Mouse (Mus musculus): ENCODE results near the gene Zfp286. TPM values are rescaled to one million over a fixed set of nuclear protein-coding genes. Genes with fewer than 3 reads are reported as not detected.

The Zfp286 gene
- total RNA-seq (2015) = 6.2 and 7.2 TPM in 2 replicates
- total RNA-seq (2017) = 5.6 and 7.1 TPM in 2 replicates

DNA sequence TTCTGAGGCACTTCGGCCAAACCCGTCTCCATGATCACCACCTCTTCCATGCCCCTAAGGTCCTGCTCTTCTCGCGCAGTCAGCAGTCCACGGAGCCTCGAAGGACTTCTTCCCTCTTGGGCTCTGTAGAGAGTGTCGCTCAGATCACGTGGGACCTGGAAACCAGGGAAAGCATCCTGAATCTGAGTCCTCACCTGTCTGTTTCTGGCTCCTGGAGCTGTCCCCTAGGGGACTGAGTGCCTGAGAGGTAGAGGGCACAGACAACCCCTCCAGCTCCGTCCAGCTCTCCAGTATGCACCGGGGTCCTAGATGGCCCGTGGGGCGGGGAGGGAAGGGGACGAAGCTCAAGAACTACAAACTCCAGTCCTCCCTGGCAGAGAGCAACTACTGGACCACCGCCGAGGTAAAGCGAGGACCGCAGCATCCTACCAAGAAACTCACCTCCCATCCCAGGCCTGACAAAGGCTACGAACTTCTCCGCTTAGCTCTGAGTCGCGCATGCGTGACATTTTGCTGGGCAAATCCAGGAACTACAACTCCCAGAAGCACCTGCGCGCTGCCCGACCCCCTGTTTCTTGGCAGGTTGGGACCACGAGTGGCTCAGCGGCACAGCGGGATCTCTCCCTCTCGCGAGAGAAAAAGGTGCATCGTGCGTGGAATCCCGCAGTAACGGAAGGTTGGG is at the start of gene Zfp286:
TSS of gene Zfp286 (minus strand) at position 528 of the 682 bp plus-strand sequence.
- ATAC-seq (replicated peaks; ENCODE audit: poor library complexity) = peak; percentile 99

DNA sequence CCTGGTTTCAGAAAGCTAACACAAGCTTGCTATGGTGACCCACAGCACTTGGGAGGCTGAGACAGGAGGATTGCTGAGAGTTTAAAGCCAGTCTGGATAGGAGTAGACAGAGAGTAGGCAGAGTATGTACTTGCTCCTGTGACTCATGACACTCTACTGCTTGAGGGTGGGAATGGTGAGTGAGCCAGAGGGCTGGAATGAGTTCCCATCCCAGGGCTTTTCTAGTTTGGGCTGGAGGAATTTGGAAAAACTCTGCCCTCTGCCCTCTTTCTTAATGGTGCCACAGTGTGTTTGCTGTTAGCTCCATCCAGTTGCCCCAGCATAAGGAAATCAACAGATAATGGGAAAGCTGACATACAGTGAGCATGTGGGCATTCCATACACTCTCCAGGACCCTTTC is 42.6 kb upstream of the Zfp286 start:
- no peak for ATAC-seq (replicated peaks; ENCODE audit: poor library complexity)

DNA sequence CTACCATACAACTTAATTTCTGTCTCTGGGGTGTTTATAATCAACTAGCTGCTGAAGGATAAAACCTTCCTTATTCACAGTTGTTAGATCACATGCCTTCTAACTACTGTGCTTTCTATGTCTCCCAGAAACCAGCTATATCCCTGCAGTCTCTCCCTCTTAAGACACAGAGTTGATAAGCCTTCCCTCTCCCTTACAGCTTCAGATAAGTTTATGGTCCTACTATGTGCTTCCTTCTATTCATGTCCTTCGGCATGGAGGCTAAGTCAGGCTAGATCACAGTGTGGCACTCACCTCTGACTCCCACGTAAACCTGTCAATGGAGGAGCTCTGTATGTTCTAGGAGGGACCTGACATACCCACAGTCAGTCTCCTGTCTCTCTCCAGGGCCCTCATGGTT is 41.1 kb upstream of the Zfp286 start:
- ATAC-seq (replicated peaks; ENCODE audit: poor library complexity) = no peak

DNA sequence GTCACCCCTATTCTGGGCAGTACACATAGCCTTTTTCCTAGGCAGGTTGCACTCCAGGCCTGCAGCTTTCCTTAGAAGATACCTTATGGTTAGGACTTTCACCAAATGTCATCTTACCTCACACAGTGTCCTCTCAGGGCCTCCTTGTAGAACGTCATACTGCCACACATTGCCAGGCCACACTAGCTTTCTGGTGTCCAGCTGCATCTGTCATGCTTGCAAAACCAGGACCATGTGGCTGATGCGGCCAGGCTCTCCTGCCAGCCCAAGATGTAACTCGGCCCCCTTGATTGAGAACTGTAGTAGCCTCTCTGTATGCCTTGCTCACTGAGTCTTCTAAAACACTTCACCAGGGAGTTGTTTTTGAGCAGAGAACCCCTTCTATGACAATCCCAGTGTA is 38.6 kb upstream of the Zfp286 start:
- ATAC-seq (replicated peaks; ENCODE audit: poor library complexity) = no peak

DNA sequence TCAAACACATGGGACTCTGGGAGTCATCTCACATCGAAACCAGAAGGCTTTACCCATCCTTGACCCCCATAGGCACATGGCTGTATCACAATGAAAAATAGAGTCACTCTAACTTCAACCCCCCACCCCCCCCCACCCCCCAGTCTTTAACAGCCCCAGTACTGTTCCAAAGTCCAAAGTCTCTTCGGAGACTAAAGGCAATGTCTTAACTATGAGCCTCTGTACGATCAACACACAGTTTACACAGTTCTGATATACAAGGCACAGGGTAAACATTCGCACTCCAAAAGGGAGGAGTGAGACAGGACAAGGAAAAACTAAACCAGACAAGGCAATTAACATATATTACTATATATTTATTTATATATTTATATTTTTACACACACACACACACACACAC is 37.9 kb upstream of the Zfp286 start:
- no peak for ATAC-seq (replicated peaks; ENCODE audit: poor library complexity)

DNA sequence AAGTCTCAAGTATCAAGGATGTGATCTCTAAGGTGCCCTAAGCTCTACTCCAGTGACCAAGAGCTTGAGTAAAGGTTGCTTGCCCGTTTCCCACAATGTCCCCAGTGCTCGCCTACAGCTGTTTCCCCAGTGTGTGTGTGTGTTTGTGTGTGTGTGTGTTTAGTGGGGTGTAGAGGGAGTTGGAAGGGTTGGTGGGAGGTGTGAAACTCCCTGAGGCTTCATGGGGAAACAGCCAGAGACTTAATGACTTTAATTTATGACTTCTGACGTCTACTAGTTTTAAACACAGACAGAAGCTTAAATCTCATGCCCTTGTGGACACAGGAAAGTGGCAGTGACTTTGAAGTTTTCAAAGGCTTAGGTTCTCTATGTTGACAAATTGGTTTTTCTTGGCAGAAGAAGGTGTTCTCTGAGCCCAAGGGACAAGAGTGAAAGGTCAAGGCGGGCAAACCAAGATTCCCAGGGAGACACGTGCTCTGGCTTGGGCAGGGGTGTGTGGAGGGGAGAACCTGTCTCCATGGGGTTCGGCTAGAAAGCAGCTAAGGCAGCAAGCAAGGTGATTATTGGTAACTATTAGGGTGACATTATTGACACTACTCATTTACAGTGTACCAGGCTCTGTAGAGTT is 37.0 kb upstream of the Zfp286 start:
- ATAC-seq (replicated peaks; ENCODE audit: poor library complexity) = no peak

DNA sequence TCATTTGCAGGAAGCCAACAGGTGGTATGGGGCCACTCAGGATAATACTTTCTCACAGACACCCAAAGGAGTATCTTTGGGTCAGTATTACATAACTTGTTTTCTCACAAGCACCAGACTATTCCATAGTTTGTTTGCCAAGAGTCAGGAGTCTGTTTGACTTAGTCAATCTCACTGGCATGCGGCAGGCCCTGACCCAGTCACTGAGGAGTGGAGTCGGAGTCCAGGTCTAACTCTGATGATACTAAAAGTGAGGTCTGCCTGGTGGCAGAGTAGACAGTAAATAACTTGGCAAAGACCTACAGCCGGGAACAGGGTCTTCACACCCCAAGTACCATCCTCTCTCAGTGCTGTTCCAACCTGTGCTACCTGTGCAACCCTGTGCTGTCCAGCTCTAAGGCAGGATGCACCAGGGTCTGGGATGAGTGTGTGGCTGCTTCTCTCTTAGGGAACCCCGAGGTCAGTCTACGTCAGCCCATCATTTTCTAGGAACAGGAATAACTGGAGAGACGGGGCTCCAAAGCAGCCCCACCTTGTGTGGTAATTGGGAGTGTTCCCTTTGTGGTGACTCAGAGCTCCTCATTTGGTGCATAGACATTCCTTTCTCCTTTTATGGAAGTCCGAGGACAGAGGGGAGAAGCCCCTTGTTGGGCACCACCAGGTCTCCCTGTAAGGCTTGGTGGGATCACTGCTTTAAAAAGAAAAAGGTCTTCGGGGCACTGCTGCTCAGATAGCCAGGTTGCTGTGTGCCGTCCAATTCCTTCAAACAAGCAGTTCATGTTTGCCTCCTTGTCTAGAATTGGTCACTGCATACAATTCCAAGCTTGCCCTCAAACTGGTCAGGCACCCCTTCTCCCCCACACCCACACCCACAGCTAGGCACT is 36.2 kb upstream of the Zfp286 start:
- ATAC-seq (replicated peaks; ENCODE audit: poor library complexity) = no peak

DNA sequence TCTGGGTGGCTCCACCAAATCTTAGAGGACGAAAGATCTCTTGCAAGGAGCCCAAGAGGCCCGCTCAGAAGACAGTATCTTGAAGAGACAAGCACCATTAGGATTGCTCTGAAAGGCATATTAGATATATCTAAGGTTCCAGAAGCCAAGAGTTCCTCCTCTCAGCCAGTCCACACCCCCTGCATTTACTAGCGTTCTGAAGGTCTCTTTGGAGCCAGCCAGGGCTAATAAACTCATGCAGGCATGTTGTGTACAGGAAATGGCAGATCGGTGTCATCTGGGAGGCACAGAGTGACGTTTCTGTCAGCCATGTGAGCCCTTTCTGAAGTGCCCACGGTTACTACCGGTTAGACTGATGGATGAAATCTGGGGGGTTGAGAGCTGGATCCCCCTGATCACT is 34.9 kb upstream of the Zfp286 start:
- ATAC-seq (replicated peaks; ENCODE audit: poor library complexity) = no peak

DNA sequence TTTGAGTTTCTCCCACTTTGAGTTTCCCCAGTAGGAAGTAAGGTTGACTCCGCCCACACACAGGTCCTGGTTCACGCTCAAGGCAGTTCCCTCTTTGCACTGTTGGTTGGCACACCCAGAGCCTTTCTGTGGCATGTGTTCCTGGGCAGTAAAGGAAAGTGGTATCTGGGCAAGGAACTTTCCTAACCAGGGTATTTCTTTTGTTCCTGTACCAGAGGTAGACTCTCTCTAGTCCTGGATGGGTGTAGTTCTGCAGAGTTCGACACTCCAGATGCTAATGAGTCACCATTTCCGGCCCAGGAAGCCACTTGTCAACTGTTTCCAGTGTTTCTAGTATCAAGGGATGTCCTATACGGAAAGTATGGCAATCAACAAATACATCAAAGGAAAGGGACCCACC is 32.6 kb upstream of the Zfp286 start:
- ATAC-seq (replicated peaks; ENCODE audit: poor library complexity) = peak; percentile 43

DNA sequence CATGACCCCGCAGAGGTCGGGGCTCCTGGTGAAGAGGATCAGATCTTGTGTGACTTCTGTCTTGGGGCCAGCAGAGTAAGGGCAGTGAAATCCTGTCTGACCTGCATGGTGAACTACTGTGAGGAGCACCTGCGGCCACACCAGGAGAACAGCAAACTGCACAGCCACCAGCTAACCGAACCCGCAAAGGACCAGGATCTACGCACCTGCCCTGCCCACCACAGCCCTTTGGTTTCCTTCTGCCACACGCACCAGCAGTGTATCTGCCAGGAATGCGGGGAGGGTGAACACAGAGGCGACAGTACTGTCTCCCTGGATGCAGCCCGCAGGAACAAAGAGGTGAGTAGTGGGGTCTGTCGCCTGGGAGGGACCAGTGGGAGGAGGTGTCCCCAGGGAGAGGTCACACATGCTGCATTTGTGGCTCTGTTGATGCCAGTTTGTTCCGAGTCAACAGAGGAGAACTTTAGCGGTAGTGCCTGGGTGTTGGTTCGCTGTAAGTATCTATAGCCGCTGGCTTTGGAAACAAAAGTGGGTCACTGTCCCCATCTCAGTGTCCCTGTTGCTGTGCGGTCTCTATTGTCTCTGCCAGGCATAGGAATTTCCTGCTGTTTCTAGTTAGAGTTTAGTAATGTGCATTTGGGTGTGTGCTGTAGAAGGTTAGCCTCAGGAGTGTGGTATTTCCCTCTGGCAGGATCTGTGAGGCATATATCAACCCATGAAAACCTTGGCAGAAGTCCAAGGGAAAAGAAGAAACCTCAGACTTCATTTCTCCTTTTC is 31.6 kb upstream of the Zfp286 start:
- ATAC-seq (replicated peaks; ENCODE audit: poor library complexity) = peak; percentile 10

DNA sequence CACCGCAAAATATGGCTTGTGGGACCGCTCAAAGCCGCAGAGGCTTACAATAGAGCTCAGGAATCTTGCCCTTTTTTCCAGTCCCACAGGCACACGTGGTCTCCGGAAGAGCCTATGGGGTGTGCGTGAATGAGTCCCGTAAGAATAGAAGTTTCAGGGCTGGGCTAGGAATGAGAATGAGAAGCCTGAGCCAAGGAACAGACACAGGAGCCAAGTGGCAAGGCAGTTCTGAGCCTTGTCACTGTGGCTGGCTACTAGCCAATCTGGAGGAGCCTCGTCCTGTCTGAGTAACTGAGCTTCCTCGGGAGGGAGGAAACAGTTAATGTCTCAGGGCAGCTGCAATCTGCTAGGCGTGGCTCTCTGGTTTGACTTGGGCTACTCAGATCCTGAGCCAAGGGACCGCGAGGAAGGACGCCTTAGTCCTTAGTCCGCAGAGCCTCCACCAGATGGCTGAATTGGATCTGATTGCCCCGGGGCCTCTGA is 30.8 kb upstream of the Zfp286 start, which contains the start of gene Trim16:
TSS of gene Trim16 (plus strand) at position 173 of the 483 bp plus-strand sequence.
- ATAC-seq (replicated peaks; ENCODE audit: poor library complexity) = peak; percentile 74

DNA sequence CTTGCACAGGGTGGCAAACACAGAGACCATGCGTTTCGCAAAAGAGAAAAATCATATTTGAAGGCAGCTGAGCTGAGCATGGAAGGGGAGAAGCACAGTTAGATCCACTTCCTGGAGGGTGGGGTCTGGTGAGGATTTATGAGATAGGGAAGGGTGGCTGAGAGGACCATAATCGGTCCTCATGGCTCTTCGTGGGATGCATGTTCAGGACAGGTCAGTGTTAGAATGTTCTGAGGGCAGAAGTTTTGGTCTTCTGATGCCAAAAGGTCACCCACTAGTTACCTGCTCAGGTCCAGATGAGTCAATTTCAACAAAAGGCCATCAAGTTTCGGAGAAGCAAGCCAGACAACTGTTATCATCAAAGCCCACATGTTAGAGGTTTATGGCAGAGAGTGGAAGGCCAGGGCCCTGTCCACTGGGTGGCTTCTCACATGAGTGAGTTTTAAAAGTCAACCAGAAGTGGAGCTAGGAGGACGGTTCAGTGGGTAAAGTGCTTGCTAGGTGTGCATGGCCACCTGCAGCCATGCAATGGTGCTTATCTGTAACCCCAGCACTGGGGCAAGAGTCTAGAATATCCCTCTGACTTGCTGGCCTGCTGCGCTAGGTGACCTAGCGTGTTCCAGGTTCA is 29.9 kb upstream of the Zfp286 start:
- peak; percentile 9 for ATAC-seq (replicated peaks; ENCODE audit: poor library complexity)

DNA sequence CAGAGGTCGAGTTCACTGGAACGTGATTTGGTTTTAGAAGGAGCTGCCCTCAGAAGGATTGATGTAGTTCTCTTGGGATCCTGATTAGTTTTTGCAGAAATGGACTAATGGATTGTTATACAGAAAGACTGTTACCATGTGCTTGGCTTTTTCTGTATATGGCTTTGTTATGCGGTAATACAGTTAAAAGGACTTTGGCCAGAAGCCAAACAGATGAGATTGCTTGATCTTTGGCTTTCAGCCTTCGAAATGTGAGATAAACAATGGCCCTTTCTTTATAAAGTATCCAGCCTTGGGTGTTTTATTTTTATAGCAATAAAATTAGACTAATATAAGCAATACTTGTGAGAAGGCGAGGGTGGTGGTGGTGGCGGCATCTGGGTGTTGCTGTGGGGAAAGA is 27.3 kb upstream of the Zfp286 start:
- no peak for ATAC-seq (replicated peaks; ENCODE audit: poor library complexity)

DNA sequence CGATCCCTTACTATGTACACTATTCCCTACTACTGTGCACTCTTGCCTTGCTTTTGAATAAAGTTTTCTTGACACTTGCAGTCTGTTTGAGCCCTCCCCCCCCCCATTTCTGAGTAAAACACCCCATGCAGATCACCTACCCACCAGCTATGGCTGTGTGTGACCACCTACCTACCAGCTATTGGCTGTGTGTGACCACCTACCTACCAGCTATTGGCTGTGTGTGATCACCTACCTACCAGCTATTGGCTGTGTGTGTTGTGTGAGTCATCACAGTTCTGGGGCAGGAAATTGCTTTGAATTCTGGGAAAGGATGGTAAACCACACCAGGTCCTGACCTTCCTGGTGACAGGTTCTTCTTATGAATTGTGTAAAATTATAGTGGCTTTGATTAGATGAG is 26.2 kb upstream of the Zfp286 start:
- ATAC-seq (replicated peaks; ENCODE audit: poor library complexity) = no peak

DNA sequence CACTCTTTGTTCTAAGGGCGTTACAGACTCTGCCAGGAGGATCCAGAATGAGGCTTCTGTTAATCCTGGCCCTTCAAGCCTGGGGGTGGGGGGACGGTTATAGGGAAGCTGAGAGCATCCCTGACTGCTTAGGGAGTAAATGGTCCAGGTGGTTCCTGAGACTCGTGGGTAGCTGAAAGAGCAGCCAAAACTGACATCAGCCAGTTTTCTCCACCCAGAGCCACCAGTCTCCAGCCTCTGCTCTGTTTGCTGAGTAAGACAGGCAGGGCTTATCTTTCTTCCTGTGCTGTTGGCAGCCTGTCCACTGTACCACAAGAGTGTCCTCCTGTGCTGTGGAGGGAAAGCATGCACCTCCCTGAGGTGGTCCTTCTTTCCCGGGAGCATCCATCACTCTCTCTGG is 25.4 kb upstream of the Zfp286 start:
- ATAC-seq (replicated peaks; ENCODE audit: poor library complexity) = peak; percentile 70

DNA sequence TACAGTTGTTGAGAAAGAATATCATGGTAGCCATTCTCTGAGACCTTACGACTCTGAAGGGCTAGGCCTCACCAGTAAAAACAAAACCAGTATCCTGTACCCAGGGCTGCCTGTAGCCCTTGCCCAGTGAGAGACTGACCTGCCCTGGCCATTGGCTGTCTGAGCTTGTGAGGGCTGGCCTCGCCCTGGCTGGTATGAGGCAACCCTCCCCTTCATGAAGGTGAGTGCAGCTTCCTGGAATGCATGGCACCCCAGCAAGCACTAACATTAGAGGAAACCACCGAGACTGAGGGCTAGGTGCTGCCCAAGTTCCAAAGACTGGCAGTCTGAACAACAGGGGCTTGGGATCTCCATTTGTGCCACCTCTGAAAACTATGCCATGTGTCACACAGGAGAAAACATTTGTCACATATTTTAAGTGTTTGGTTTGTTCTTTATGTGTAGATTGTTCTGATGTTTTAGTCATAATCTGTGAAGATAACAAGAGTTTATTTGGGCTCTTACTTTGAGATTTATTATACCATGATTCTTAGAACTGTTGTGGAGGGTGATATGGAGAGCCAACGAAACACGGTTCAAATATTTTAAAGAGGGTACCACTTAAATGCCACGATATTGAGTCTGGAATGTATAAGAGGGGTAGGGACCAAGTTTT is 24.8 kb upstream of the Zfp286 start:
- no peak for ATAC-seq (replicated peaks; ENCODE audit: poor library complexity)

DNA sequence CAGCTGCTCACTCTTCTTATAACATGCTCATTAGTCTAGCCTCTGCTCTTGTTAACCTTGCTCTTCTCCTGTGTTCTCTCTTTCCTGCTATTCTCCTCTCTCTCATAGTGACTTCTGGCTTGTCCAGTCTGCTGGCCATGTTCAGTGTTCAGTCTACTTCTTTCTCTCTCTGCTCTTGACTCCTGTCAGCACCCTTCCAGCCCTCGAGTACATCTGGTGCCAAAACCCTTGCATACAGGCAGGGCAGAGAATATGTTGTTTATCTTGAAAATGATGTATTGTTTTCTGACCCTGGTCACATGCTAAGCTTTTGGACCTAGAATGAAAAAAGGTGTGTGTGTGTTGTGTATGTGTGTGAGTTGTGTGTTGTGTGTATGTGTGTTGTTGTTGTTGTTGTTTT is 24.2 kb upstream of the Zfp286 start:
- ATAC-seq (replicated peaks; ENCODE audit: poor library complexity) = no peak

DNA sequence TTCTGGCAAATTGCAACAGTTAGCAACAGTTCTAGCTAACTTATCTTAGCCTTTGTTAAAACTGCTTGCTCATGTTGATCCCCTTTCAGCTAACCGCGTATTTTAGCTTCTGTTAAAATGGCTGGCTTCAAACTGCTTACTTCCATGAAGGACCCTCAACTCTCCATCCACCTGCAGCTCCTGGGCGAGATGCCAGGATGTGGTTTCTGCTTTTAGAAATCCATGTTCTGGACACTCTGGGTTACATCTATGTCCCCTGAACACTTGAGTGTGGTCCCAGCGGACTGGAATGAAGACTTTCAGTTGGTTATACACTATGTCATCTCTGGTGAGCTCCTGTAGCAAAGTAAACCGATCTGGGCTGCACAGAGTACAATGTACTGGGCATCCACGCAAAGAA is 23.0 kb upstream of the Zfp286 start:
- ATAC-seq (replicated peaks; ENCODE audit: poor library complexity) = no peak

DNA sequence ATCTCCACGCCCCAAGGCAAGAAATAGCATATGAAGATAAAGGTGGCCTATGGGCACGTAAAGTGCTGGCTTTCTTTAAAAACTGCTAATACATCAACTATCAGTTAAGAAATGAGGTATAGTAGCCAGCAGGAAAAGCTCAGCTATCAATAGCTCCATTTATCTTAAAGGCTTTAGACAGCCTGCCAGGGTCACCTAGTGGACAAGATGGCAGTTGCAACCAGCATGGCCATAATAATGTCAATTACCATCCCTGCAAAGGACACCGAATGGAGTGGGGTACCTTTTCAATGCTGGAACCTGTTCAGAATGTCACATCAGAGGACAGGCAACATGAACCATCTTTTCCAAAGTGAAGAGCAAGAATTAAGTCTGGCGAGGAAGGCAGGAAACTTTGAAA is 19.9 kb upstream of the Zfp286 start:
- peak; percentile 67 for ATAC-seq (replicated peaks; ENCODE audit: poor library complexity)

DNA sequence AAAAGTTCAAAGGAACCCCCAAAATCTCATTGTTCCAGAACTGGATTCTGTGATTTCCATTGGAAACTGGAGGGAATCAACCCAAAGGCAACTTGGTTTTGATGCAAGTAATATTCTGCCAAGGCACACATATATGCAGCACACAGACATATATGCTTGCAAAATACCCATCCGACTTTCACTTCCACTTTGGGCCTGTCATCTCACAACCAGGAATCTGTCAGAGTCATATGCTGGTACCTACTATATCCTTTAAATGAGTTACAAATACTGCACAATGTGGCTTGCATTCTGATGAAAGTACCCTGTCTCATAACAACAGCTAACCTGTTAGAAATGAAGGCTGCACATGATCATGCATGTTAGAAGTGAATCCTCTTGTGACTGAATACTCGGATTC is 18.7 kb upstream of the Zfp286 start:
- ATAC-seq (replicated peaks; ENCODE audit: poor library complexity) = peak; percentile 55

All from megakaryocyte progenitor cell, adult 5-6 weeks (primary cell).